Mouse (Mus musculus): ENCODE measurements around the gene Zfp316.

DNA sequence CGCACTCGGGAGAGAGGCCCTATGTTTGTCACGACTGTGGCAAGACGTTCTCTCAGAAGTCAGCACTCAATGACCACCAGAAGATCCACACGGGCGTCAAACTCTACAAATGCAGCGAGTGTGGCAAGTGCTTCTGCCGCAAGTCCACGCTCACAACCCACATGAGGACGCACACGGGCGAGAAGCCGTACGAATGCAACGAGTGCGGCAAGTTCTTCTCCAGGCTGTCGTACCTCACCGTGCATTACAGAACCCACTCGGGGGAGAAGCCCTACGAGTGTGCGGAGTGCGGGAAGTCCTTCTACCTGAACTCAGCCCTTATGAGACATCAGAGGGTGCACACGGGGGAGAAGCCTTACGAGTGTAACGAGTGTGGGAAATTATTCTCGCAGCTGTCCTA lies 24.9 kb downstream of the Zfp316 start:
- TF ChIP-seq CTCF (IDR thresholded peaks at IDR 0.05; ENCODE audit: low read depth, low read length) (no peak), POLR2A (IDR thresholded peaks at IDR 0.05; ENCODE audit: extremely low read depth, insufficient read depth, low read length) (no peak)
